Mouse (Mus musculus): ENCODE results near the gene Tmem19. TPM values are rescaled to one million over a fixed set of nuclear protein-coding genes. Genes with fewer than 3 reads are reported as not detected.
A peak's percentile ranks its signal among the peaks of the same experiment; 100 is the strongest.
"Not testable (repeated sequence)": the region's sequence is repeated elsewhere in the genome, so short reads cannot be mapped to it uniquely, and the experiment has no call there.

The Tmem19 gene
- total RNA-seq, 2 experiments from 2014 or later: 10.9 to 14.7 TPM

DNA sequence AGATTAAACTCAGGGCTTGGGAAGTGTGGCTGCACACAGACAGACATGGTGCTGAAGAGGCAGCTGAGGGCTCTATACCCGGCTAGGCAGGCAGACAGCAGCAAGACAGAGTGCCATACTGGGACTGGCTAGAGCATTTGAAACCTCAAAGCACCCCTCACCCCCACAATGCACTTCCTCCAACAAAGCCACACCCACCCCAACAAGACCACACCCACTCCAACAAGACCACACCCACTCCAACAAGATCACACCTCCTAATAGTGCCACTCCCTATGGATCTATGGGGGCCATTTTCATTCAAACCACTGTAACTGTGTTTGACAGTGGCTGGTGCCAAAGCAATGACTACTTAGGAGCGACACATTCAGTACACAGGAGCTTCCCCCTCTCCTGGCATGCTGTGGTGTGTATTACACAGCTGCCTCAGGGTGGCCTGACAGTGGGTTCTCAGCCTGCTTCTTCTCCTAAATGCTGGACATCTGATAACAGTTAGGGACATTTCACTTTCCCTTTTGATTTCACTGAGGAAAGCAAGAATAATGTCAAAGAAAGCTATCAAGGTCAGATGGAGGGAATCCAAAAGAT lies 11.4 kb downstream of the Tmem19 start:
- peak; percentile 66 for ATAC-seq (replicated peaks; ENCODE audit: low FRiP score, low TSS enrichment, poor library complexity, severe bottlenecking)

DNA sequence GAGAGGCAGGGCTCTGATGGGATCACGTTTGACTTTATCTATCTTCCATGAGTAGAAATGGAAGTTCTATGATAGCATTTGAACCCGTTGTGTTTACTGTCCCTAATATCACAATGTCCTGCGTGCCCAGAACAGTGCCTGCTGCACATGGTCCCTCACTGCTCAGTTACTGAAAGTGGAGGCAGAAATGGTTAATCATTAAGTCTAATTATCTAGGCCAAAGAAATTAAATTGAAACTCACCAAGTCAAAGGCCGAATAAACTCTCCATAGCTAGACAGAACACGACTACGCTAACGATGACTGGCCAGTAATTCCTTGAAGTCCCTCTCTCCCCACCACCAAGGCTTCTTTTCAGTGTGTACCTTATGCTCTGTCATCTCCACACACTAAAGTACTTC lies 12.8 kb downstream of the Tmem19 start:
- no peak for ATAC-seq (replicated peaks; ENCODE audit: low FRiP score, low TSS enrichment, poor library complexity, severe bottlenecking)

DNA sequence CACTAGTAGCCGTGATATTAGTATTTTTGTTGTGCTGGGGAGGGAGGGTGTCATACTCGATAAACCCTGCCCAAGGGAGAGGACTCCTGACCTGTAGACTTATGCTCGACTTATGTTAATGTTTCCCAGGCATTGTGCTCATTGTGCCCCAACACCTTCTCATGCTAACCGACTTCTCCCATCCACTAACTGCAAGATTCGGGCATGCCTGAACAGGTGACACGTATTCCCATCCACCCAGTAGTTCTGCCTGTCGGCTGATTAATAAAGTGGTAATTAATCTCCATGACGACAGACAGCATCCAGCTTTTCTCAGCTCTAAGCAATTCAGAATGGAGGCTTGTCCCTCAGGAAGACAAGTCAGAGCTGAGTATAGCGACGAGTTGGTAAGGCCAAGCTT lies 13.3 kb downstream of the Tmem19 start:
- ATAC-seq (replicated peaks; ENCODE audit: low FRiP score, low TSS enrichment, poor library complexity, severe bottlenecking): no peak

DNA sequence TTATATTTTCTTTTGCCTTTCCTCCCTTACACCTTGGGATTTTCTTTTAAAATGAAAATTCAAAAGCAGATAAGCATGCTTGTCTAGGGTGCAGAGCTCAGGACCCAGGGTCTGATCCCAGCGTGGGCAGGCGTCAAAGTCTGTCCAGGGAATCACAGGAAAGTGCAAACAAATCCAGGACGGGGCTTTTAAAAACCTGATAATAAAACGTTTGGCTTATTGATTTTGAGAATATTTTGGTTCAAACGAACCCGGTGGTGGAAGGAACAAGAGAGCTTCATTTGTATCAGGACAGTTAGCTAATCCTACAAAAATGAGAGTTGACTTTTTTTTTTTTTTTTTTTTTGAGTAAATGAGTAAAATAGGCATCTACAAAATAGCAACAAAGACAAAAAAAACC lies 14.2 kb downstream of the Tmem19 start:
- no peak for ATAC-seq (replicated peaks; ENCODE audit: low FRiP score, low TSS enrichment, poor library complexity, severe bottlenecking)

DNA sequence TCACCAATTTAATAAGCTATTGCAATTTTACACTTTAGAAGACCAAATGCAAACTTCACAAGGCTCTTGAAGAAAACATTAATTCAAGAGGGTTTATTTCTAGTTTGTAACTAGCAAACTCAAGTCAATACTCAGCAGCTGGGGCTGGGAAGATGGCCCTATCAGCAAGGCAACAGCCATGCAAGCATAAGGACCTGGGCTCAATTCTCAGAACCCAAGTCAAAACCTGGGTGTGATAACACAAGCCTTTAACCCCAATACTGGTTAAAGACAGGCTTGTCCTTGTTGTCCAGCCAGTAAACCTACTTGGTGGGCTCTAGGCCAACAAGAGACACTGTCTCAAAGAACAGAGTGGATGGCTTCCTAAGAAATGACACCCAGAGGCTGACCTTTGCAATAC lies 15.9 kb downstream of the Tmem19 start:
- no peak for ATAC-seq (replicated peaks; ENCODE audit: low FRiP score, low TSS enrichment, poor library complexity, severe bottlenecking)

DNA sequence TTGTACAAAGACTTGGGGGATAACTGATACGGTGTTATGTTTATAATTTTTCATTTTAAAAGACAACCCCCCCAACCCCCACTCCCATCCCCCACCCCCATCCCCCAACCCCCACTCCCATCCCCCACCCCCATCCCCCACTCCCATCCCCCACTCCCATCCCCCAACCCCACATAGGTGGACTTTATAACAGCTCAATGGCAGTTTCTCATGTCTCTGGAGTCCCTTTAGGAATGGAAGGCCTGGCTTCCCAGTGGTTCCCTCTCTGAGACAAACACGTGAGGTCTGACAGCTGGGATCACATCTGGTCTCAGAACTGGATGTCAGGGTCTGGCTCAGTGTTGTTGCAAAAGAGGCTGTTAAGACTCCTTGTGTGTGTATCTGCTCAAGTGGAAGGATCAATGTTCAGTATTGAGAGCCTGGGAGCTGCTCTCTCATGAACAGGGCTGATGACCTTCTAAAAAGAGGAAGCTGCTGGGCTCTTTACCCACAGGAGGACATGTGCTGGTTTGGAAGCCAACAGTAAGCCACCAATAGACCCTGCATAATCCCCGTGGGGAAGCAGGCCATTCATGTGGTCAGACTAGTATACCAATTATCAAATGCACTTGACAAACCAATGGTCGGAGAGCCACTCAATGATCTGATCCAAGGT lies 19.4 kb downstream of the Tmem19 start:
- ATAC-seq (replicated peaks; ENCODE audit: low FRiP score, low TSS enrichment, poor library complexity, severe bottlenecking): no peak

DNA sequence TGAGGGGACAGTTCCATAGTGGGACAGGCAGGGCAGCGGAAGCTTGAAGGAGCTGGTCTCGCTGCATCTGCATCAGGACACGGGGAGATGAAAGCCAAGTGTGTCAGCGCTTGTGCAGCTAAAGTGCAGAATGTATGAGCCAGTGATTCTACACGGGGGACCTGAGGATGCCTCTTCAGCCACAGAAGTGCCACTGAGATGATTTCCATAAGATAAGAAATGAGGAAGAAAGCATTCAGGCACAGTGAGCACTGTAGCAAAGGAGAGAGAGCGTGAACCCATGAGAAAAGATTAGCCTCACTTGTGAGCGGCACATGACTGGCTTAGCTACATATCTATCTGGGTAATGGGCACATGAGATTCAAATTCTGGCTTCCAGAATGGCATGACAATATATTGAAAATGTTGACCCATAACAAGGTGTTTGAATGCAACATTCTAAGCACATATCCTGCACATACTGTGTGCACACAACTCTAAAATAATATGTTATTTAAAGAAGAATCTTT lies 22.4 kb downstream of the Tmem19 start:
- no peak for ATAC-seq (replicated peaks; ENCODE audit: low FRiP score, low TSS enrichment, poor library complexity, severe bottlenecking)

DNA sequence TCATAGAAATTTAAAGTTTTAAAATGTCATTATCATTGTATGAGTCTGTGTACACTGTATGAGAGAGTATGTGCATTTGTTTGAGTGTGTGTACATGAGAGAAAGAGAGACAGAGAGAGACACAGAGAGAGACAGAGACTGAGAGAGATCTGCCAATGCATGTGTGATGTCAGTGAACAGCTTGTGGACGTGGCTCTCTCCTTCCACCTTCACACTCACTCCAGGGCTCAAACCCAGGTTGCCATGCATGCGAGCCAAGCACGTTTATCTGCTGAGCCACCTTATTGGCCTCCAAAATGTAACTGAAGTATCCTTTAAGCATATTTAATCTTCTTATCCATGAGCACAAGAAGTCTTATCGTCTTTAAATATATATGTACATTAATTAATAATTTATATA lies 25.4 kb downstream of the Tmem19 start:
- no peak for ATAC-seq (replicated peaks; ENCODE audit: low FRiP score, low TSS enrichment, poor library complexity, severe bottlenecking)

DNA sequence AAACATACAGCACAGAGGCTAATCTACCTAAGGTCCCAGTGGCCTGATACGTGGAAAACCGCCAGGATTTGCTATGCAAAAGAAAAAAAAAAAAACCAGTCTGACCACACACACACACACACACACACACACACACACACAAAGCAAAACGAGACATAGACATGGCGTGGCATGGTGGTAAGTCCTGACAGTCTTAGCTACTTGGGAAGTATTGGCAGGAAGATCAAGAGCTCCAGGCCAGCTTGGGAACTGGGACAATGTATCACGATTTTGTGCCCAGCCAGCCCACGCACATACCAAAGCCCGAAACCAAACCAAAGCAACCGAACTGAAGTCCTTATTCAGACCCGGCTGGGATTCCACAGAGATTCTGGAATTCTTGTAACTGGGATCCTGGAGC lies 28.8 kb downstream of the Tmem19 start:
- ATAC-seq (replicated peaks; ENCODE audit: low FRiP score, low TSS enrichment, poor library complexity, severe bottlenecking): no peak

DNA sequence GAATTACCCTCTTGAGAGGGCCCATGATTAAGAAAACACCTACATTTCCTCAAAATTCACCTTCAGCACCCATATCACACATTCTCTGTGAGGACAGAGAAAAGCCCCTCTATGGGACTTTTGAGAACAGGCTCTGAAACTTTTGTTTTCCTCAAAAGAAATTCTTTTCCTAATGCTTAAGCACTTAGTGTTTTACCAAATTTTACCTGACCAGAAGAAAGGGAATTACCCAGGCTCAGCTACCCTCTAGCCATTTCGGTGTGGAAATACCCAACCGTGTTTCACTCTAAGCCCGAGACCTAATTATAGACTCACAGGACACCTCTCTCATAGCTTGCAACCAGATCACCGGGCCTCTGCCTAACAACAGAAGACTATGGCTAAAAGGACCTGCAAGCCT lies 29.3 kb downstream of the Tmem19 start:
- ATAC-seq (replicated peaks; ENCODE audit: low FRiP score, low TSS enrichment, poor library complexity, severe bottlenecking): no peak

DNA sequence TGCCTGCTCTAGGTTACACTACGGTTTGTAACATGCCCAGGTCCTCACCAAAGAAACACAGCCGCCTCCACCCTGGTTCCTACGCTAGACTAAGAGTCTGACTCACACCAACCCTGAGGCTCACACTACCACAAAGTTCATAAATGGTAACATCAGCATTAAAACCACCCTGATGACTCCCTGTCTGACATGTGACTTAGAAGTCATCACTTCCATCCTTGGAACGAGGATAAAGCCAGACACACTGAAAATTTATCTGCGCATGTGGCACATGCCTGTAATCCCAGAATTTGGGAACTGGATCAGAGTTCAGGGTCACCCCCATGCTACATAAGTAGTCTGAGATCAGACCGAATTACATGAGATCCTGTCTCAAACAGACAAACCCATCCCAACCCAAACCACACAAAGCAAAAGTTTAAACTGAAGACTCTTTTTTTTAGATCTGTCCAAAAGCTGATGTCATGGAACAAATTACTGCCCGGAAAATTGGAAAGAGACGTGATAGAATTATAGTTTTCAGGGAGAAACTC lies 29.8 kb downstream of the Tmem19 start:
- ATAC-seq (replicated peaks; ENCODE audit: low FRiP score, low TSS enrichment, poor library complexity, severe bottlenecking): no peak

DNA sequence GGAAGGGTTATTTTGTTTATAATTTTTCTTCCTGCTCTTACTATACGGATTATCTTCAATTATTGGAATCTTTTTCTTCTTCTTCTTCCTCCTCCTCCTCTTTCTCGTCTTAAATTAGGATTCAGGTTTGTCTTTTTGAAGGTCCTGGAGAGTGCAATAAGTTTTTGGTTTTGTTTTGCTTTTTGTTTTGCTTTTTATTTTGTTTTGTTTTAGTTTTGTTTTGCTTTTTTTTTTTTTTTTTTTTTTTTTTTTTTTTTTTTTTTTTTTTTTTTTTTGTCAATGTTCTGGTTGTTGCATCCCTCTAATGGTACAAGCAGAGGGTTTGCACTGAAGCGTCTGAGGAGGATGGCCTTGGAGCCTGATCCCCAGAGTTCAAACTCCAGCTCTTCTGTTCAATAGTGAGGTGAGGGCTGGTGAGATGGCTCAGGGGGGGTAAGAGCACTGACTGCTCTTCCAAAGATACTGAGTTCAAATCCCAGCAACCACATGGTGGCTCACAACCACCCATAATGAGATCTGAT lies 33.2 kb downstream of the Tmem19 start:
- ATAC-seq (replicated peaks; ENCODE audit: low FRiP score, low TSS enrichment, poor library complexity, severe bottlenecking): no peak

DNA sequence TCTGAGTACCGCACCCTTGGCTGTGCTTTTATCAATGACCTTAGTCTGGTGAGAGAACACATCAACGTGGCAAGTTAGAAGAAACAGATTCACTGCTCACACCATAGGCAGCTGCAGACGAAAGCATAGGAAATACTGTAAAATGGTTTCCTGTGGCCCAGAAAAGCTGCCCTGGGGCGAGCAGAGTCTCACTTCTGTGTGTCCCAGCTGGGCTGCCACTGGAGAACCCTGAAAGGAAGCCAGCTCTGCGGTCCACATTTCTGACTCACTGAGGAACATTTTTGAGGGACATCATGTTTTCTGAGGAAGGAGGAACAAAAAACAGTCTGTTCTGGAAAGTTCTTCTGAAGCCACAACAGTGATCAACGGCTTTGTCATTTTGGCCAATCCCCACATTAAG lies 33.8 kb downstream of the Tmem19 start:
- no peak for ATAC-seq (replicated peaks; ENCODE audit: low FRiP score, low TSS enrichment, poor library complexity, severe bottlenecking)

DNA sequence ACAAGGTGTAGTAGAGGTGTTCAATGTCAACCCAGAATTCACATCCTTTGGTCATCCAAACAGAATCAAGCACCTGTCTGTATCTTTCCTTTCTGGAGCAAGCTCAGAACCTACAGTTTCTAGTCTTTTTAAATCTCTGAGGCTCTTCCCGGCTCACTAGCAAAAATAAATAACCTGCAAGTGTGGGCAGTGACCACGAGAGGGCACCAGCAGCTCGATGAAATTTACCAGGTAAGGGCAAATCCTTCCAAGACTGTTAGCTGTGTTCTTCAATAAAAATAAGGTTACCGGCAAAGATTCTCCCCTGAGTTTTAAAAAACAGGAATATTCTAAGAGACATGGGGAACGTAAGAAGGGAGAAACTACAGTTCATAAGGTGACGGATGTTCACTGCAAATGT lies 39.0 kb downstream of the Tmem19 start:
- ATAC-seq (replicated peaks; ENCODE audit: low FRiP score, low TSS enrichment, poor library complexity, severe bottlenecking): peak; percentile 81; the same call in 1 of the 2 replicates

DNA sequence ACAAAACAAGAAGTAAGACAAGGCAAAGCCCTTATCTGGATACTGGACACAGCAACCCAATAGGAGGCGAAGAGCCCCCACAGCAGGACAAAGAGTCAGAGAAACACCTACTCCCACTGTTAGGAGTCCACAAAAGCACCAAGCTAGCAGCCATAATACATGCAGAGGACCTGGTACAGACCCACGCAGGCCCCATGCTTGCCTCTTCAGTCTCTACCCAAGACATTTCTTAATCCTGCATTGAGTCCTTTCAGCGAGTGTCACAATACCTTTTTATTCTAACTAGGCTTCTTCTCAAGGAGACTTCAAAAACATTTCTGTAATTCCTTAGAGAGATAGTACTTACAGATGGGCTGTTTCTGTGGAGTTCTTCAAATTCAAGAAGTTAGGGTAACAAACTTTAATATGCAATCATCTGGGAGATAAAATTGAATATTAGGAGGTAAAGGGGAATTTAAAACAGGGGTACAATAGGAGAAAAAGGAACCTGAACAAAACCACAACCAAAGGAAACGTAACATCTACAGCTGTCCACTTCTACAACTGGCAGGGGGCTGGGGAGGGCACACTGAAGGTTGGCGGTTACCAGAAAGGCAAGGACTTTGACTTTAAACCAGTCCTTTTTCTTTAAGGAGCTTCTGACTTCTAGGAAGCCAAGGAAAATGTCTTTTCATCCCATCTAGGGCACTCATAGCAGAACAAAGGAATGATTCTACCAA lies 40.8 kb downstream of the Tmem19 start:
- no peak for ATAC-seq (replicated peaks; ENCODE audit: low FRiP score, low TSS enrichment, poor library complexity, severe bottlenecking)

DNA sequence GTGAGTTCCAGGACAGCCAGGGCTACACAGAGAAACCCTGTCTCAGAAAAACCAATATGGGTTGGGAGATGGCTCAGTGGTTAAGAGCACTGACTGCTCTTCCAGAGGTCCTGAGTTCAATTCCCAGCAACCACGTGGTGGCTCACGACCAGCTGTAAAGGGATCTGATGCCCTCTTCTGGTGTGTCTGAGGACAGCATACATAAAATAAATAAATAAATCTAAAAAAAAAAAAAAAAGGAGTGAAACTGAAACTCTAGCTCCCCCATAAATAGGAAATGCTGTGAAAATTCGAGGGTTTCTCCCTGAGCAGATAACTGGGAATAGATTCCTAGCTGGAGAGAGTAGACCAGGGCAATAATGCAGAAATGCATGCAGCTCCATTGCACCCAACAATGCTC lies 43.9 kb downstream of the Tmem19 start:
- ATAC-seq (replicated peaks; ENCODE audit: low FRiP score, low TSS enrichment, poor library complexity, severe bottlenecking): not testable (repeated sequence)

DNA sequence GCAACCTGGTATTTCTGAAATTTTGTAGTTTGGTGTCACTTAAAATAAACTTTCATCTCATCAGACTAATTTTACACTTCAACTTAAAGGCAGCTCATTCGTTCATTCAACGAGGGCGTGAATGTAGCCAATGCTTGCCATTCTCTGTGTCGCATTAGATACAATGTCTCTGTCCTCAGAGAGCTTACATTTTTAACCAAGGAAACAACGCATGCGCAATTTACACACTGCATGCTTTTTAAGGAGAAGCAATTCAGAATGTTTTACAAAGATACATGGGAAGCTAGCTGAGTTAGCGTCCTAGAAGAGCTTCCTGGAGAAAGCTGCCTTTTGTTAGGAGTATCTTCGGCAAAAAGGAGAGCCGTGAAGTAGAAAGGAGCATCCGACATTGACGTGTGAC lies 46.0 kb downstream of the Tmem19 start:
- ATAC-seq (replicated peaks; ENCODE audit: low FRiP score, low TSS enrichment, poor library complexity, severe bottlenecking): no peak

DNA sequence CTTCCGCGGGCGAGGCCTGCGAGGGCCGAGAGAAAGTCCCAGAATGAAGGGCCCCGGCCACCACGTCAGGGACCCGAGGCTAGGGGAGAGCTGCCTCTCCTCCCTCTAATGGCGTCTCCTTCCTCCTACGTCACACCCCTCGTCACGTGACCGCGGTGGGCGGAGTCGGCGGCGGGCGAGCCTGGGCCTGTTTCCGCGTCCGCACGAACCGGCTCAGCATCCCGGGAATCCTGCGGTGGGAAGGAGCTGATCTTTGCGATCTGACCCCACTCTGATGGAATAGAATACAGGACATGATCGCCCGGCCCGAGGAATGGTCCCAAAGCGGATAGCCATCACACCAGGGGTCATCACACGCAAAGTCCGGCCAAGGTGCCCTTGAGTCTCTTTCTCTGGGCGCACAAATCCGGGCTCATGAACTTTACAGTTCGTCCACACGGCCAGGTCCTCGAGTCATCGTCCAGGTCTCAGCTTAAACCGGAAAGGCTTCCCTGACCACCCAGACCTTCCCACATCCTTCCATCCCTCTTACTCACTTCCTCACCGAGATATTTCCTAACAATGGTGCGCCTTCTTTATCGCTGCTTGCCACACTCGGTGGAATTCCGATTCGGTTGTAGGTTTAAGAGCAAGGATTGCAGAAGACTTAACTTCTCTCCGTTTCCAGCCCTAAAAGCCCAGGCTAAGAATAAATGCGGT lies 46.7 kb downstream of the Tmem19 start, which contains the start of gene Rab21:
Gene Rab21, minus strand, starts transcription at position 122 of the 699 bp plus-strand sequence.
- peak; percentile 88 for ATAC-seq (replicated peaks; ENCODE audit: low FRiP score, low TSS enrichment, poor library complexity, severe bottlenecking)

DNA sequence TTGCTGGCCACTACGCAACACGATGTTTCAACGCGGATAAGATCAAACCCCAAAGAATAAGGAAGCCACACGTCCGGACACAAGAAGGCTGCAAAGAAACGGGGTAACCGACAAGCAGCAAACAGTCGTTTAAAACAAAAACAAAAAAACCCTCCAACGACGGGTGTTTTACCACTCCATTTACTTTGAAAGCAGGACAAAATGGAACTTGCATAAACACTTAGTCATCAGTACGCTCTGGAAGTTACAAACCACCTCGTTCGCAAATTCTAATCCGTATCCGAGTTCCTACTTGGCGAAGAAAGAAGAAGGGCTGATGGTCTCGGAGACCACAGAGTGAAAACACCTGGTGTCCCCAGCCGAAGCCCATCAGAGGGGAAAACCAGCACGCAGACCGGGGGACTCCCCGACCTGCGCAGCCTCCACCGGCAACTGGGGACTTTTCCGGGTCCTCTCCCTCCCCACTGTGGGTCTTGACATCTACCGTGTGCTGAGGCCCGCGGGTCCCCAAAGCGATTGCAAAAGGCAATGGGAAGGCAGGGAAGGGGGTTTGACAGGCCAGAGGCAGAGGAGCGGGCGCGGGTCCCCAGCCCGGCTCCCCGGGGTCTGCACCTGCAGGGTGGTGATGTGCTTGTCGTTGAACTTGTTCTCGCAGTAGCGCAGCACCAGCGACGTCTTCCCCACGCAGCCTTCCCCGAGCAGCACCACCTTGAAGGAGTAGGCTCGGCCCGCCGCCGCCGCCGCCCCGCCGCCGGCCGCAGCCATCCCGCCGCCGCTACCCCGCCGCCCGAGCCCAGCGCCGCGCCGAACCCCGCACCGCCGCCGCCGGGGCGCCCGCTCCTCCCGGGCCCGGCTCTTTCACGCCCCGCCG lies 47.5 kb downstream of the Tmem19 start:
- peak; percentile 39 for ATAC-seq (replicated peaks; ENCODE audit: low FRiP score, low TSS enrichment, poor library complexity, severe bottlenecking)
